8 mouse cellular contexts compared by ENCODE assay signal in the genomic region with DNA sequence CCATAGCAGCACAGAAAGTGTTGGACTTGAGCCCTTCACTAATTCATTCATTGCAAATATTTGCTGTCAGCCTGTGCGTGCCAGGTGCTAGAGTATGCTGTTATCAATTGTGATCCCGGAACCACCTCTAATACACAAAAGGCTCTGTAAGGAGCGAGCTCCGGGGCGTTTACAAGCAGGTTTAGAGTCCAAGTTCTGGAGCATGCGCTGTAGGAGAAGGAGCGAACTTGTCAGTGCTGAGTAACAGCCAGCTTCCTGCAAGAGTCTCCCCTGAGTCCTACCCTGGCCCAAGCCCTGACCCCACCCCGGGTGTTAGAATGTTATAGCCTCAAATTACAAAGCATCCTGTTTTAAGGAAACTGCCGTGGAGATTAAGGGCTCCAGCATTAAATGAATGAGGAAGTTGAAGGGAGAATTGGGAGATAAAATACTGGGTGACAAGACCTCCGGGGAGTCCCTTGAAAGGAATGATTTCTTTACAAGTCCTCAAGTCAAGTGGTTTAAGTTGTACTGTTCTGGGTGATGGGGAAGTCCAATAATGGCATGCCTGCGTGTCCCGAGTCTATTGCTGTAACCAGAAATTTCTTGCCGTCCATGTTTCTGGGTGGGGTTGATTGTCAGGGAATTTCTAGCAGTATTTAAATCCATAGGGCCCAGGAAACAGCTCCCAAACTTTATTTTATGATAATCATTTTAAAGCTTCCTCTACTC. TPM values are rescaled to one million over a fixed set of nuclear protein-coding genes. Genes with fewer than 3 reads are reported as not detected.
A peak's percentile ranks its signal among the peaks of the same experiment; 100 is the strongest.
DNase-seq lines count a peak whose midpoint lies in the region; ATAC-seq and TF ChIP-seq lines count a peak whose summit lies in the region.

No protein-coding gene starts in this region.

- H3K4me3 ChIP-seq in kidney, adult 2 months (ENCODE audit: insufficient read depth, low read depth, low read length): no peak overlapping the region; the same call in 1 of the 2 replicates
- H3K4me3 ChIP-seq in lung, adult 2 months (replicated peaks; ENCODE audit: extremely low read depth, low read depth, low read length): no peak overlapping the region
- H3K4me3 ChIP-seq in midbrain, embryonic 14.5 days (replicated peaks; ENCODE audit: low read depth, low read length): no peak overlapping the region
- no peak overlapping the region for H3K4me3 ChIP-seq in forebrain, embryonic 15.5 days

- intact Hi-C loops in gastrocnemius, postnatal 14 days (cut with DNase I; ENCODE audit: low total_unique reads): no loop called here
- intact Hi-C loops in left cerebral cortex, postnatal 10 days (cut with DNase I): no loop called here

- no peak for TF ChIP-seq CTCF in kidney, adult 2 months (conservative IDR thresholded peaks at IDR 0.05; ENCODE audit: insufficient read depth, insufficient read length, low read depth, low read length)
- no peak for TF ChIP-seq CTCF in lung, adult 2 months (IDR thresholded peaks at IDR 0.05; ENCODE audit: insufficient read depth, low read length)

- H3K9ac ChIP-seq in midbrain, embryonic 14.5 days (replicated peaks; ENCODE audit: low read length): no peak overlapping the region
- no peak overlapping the region for H3K9ac ChIP-seq in forebrain, embryonic 15.5 days (replicated peaks)

- H3K4me1 ChIP-seq in kidney, adult 2 months (ENCODE audit: control insufficient read depth, insufficient read depth, low read length): peaks cover 18% of the 10 kb centered on the region
- peaks cover 10% of the 10 kb centered on the region for H3K4me1 ChIP-seq in lung, adult 2 months (ENCODE audit: control insufficient read depth, insufficient read depth, low read length)
- H3K4me1 ChIP-seq in midbrain, embryonic 14.5 days (ENCODE audit: control insufficient read depth, insufficient read depth, low read length): peaks cover 13% of the 10 kb centered on the region; the same call in 1 of the 2 replicates
- no peaks in the 10 kb centered on the region; the same call in 1 of the 2 replicates for H3K4me1 ChIP-seq in forebrain, embryonic 15.5 days

- H3K27ac ChIP-seq in kidney, adult 2 months (ENCODE audit: insufficient read depth, low read depth, low read length): peak overlapping the region; percentile 26
- H3K27ac ChIP-seq in midbrain, embryonic 14.5 days (replicated peaks; ENCODE audit: low read depth, low read length): no peak overlapping the region
- no peak overlapping the region for H3K27ac ChIP-seq in forebrain, embryonic 15.5 days (replicated peaks)

- DNase-seq in adipocyte (ENCODE audit: low spot score): peak; percentile 64
- DNase-seq in gastrocnemius, postnatal 14 days: peak; percentile 55
- DNase-seq in kidney, adult 2 months: peak; percentile 85
- DNase-seq in lung, adult 2 months: peak; percentile 59
- no peak for DNase-seq in left cerebral cortex, postnatal 10 days (ENCODE audit: extremely low spot score in 1 of 2, low spot score in 2 of 2)
- no peak for DNase-seq in midbrain, embryonic 14.5 days

- no peak for TF ChIP-seq POLR2A in kidney, adult 2 months (IDR thresholded peaks at IDR 0.05; ENCODE audit: low read depth, low read length)
- no peak for TF ChIP-seq POLR2A in lung, adult 2 months (IDR thresholded peaks at IDR 0.05; ENCODE audit: borderline replicate concordance, extremely low read depth, low read depth, low read length)

- no peaks in the 10 kb centered on the region for H3K9me3 ChIP-seq in midbrain, embryonic 14.5 days (ENCODE audit: control insufficient read depth, low read length)
- no peaks in the 10 kb centered on the region for H3K9me3 ChIP-seq in forebrain, embryonic 15.5 days

- no peaks in the 10 kb centered on the region for H3K27me3 ChIP-seq in kidney, adult 2 months (replicated peaks; ENCODE audit: control insufficient read depth, insufficient read depth, low read length)
- no peaks in the 10 kb centered on the region for H3K27me3 ChIP-seq in midbrain, embryonic 14.5 days (ENCODE audit: control insufficient read depth, insufficient read depth, low read length)
- H3K27me3 ChIP-seq in forebrain, embryonic 15.5 days: 0 out of 2 replicates have a peak, but pooled peaks cover 4% of the 10 kb centered on the region

- H3K36me3 ChIP-seq in kidney, adult 2 months (ENCODE audit: control insufficient read depth, insufficient read depth, low read length): no peaks in the 10 kb centered on the region
- H3K36me3 ChIP-seq in midbrain, embryonic 14.5 days (ENCODE audit: control insufficient read depth, insufficient read depth, low read length): no peaks in the 10 kb centered on the region
- no peaks in the 10 kb centered on the region for H3K36me3 ChIP-seq in forebrain, embryonic 15.5 days

- H3K4me2 ChIP-seq in midbrain, embryonic 14.5 days (ENCODE audit: low read length): no peak overlapping the region
- H3K4me2 ChIP-seq in forebrain, embryonic 15.5 days (replicated peaks): no peak overlapping the region

- ATAC-seq in midbrain, embryonic 14.5 days (ENCODE audit: low FRiP score, low TSS enrichment): no peak
- no peak for ATAC-seq in forebrain, embryonic 15.5 days (replicated peaks)
- no peak for ATAC-seq in activated CD4-positive, CD25-positive, alpha-beta regulatory T cell, adult 4 months

- WGBS in kidney, adult 2 months: 16% methylated on average over 13 of the region's 13 CpGs
- WGBS in lung, adult 2 months: 14% methylated on average over 13 of the region's 13 CpGs
- 36% methylated on average over 13 of the region's 13 CpGs for WGBS in midbrain, embryonic 14.5 days
- WGBS in forebrain, embryonic 15.5 days: 43% methylated on average over 13 of the region's 13 CpGs

RNA-seq across cellular contexts. Expression of gene Tdrd7, which starts 0.8 kb away (rescaled TPM):
- total RNA-seq in gastrocnemius, postnatal 14 days (2021): 1 to 10 TPM; 8.2 to 9.3 TPM
- 13.2 and 19.1 TPM in 2 replicates for polyA plus RNA-seq in kidney, adult 2 months (2012; rRNA removed)
- 12.6 and 19.1 TPM in 2 replicates for polyA plus RNA-seq in lung, adult 2 months (2012; rRNA removed)
- total RNA-seq in left cerebral cortex, postnatal 10 days (2021): 10 to 100 TPM; 23.4 to 25.7 TPM
- 18.8 and 24.7 TPM in 2 replicates for polyA plus RNA-seq in midbrain, embryonic 14.5 days (2014; fragmentation: Nextera tagmentation; extraction: Ambion mirVana)
- 14.6 and 17.3 TPM in 2 replicates for polyA plus RNA-seq in forebrain, embryonic 15.5 days (2015; fragmentation: Nextera tagmentation; extraction: Ambion mirVana)
- polyA plus RNA-seq in activated CD4-positive, CD25-positive, alpha-beta regulatory T cell, adult 4 months (2017; shearing (Covaris generic)): 1 to 10 TPM in 1 of 2 experiments, under 1 TPM in 1; 0.61 to 3.5 TPM

Comparison
In these comparisons a context has a peak if more than half of its experiments do, and no peak if none do; other contexts are left out.
1. DNase-seq: peak in adipocyte (single experiment), gastrocnemius, postnatal 14 days (single experiment), kidney, adult 2 months (single experiment) and lung, adult 2 months (single experiment); none in left cerebral cortex, postnatal 10 days (0 of 2) and midbrain, embryonic 14.5 days (single experiment).